Mouse (Mus musculus): Measurements from ENCODE around the gene Vmn2r88.
"Not testable (repeated sequence)": the region's sequence is repeated elsewhere in the genome, so short reads cannot be mapped to it uniquely, and the experiment has no call there.

The Vmn2r88 gene

GRCm38 (mm10) chr14:51410520-51410919 lies at the start of gene Vmn2r88:
Gene Vmn2r88, plus strand, starts transcription at chr14:51410820.
- no peak for TF ChIP-seq GATA4 (IDR thresholded peaks at IDR 0.05; ENCODE audit: insufficient replicate concordance, low read length)

- TF ChIP-seq GATA4 (IDR thresholded peaks at IDR 0.05; ENCODE audit: insufficient replicate concordance, low read length) = no peak
These were observed 49.2 kb upstream of the Vmn2r88 start, which contains the start of gene Gm7247 for GRCm38 (mm10) chr14:51361456-51361855. Gene Gm7247, plus strand, starts transcription at chr14:51361756.

- TF ChIP-seq GATA4 (IDR thresholded peaks at IDR 0.05; ENCODE audit: insufficient replicate concordance, low read length) = no peak
These were observed 27.8 kb upstream of the Vmn2r88 start for GRCm38 (mm10) chr14:51382805-51383204.

GRCm38 (mm10) chr14:51384351-51384750 lies 26.3 kb upstream of the Vmn2r88 start:
- no peak for TF ChIP-seq GATA4 (IDR thresholded peaks at IDR 0.05; ENCODE audit: insufficient replicate concordance, low read length)

GRCm38 (mm10) chr14:51385741-51386140 lies 24.9 kb upstream of the Vmn2r88 start:
- TF ChIP-seq GATA4 (IDR thresholded peaks at IDR 0.05; ENCODE audit: insufficient replicate concordance, low read length) = no peak

- TF ChIP-seq GATA4 (IDR thresholded peaks at IDR 0.05; ENCODE audit: insufficient replicate concordance, low read length) = no peak
These were observed 22.9 kb upstream of the Vmn2r88 start for GRCm38 (mm10) chr14:51387768-51388167.

- TF ChIP-seq GATA4 (IDR thresholded peaks at IDR 0.05; ENCODE audit: insufficient replicate concordance, low read length) = no peak
These were observed 22.4 kb upstream of the Vmn2r88 start for GRCm38 (mm10) chr14:51388222-51388621.

- no peak for TF ChIP-seq GATA4 (IDR thresholded peaks at IDR 0.05; ENCODE audit: insufficient replicate concordance, low read length)
These were observed 13.3 kb downstream of the Vmn2r88 start for GRCm38 (mm10) chr14:51423885-51424284.

- no peak for TF ChIP-seq GATA4 (IDR thresholded peaks at IDR 0.05; ENCODE audit: insufficient replicate concordance, low read length)
These were observed 23.9 kb downstream of the Vmn2r88 start for GRCm38 (mm10) chr14:51434546-51434945.

GRCm38 (mm10) chr14:51435020-51435419 lies 24.4 kb downstream of the Vmn2r88 start:
- no peak for TF ChIP-seq GATA4 (IDR thresholded peaks at IDR 0.05; ENCODE audit: insufficient replicate concordance, low read length)

GRCm38 (mm10) chr14:51438955-51439354 lies 28.3 kb downstream of the Vmn2r88 start:
- no peak for TF ChIP-seq GATA4 (IDR thresholded peaks at IDR 0.05; ENCODE audit: insufficient replicate concordance, low read length)

GRCm38 (mm10) chr14:51451557-51451956 lies 40.9 kb downstream of the Vmn2r88 start, which contains the start of gene Vmn2r89:
Gene Vmn2r89, plus strand, starts transcription at chr14:51451857.
- not testable (repeated sequence) for TF ChIP-seq GATA4 (IDR thresholded peaks at IDR 0.05; ENCODE audit: insufficient replicate concordance, low read length)
